Mouse (Mus musculus) right cerebral cortex, postnatal 10 days (tissue): ENCODE results near the gene Smarcc1.
"Not testable (repeated sequence)": the region's sequence is repeated elsewhere in the genome, so short reads cannot be mapped to it uniquely, and the experiment has no call there.

ENCODE experiments used
- DNase-seq, 2 experiments: peaks; one replicate each; pipeline ENCODE4 v3.0.0; 2021; ENCODE audit warnings: low spot score in 2 of 2

Smarcc1 gene

DNA sequence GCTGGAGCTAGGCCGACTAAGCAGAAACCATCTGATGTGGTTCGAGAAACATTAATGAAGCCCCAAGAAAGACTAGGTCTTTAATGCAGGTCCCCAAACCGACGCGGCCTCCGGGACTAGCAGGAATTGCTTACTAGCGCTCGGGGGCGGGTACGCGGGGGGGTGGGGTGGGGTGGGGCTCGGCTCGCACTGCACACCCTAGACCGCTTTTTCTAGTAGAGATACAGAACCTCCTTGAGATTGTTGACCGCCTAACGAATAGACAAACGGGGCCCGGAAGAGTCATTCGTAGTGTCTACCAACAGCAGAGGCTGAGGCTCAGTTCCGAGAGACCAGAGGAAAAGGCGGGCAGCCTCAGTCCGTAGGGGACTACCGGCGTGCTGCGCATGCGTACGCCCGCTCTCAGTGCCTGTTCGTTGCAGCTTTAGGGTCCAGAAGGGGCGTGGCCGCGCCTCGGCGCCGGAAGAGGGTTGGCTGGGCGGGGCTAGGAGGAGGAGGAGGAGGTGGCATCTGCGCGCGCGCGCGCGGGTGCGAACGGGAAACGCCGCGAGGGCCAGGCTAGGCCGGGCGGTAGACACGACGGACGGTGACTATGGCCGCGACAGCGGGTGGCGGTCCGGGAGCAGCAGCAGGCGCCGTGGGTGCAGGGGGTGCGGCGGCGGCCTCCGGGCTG, 14.2 kb downstream of the Smarcc1 start:
- peak; percentile 99 to 100 for DNase-seq

DNA sequence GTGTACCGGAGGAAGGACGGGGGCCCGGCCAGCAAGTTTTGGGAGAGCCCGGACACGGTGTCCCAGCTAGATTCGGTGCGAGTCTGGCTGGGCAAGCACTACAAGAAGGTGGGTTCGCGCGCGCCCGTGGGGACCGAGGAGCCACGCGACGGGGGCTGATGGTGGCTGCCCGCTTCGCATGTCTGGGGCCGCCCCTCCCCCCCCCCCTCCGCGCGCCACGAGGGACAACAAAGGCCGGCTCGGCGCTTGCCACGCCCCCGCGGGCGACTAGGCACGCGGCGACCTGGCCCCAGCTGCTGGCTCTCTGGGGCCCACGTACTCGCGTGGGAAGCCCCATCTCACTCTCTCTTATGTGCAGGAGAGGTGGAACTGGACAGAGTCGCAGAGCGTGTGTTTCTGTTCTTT, 14.7 kb downstream of the Smarcc1 start:
- no peak for DNase-seq

DNA sequence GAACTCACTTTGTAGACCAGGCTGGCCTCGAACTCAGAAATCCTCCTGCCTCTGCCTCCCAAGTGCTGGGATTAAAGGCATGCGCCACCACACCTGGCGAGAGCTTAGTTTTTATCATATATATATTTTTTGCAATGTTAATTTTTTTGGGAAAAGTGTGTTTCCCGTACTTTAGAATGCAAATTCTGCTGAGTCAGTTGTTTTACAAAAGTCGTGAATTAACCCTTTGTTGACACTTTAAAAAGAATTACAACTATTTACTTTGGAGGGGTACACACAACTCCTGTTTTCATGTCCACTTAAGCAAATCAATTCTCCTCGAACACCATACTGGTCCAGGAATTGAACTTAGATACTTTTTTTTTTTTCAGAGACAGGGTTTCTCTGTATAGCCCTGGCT, 15.4 kb downstream of the Smarcc1 start:
- DNase-seq: no peak

DNA sequence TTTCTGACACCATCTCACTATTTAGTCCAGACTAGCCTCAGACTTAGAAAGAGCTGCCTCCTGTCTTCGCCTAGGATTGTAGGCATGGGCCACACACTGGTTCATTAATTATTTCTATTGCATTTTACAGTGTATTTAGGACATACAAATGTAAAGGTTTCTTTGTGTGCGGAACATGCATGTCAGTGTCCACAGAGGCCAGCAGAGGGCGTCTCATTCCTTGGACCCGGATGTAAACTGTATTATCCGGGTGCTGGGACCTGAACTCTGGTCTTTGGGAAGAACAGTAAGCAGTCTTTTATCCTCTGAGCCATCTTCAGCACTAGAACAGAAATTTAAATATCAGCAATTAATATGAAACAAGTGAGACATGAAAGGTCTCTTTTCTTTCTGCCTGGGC, 16.7 kb downstream of the Smarcc1 start:
- DNase-seq: no peak

DNA sequence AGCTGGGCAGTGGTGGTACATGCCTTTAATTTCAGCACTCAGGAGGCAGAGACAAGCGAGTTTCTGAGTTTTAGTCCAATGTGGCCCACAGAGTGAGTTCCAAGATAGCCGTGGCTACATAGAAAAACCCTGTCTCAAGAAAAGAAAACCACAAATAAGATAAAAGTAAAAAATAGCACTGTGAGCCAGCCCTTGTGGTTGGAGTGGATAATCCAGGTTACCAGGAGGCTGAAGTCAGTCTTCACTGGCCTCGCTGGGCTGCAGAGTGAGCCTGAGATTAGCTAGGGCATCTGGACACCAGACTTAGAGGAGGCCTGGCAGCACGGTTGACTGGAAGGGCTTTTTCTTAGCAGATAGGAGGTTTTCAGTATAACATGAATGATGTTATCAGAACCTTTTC, 21.6 kb downstream of the Smarcc1 start:
- no peak for DNase-seq

DNA sequence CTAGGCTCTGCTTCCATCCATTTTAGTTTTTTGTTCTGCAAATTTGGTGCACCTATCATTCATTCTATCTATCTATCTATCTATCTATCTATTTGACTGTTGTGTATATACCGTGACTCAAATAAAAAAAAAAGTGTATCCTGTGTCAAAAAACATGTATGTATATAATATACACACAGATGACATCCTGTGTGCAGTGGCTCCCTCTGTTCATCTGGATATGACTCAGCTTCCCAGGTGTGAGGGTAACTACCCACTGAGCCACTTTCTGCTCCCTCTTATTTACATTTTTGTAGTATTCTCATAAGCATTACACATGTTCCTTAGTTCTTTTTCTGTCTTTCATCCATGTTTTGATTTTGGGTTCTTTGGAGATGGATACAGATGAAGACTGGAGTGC, 24.6 kb downstream of the Smarcc1 start:
- no peak for DNase-seq

DNA sequence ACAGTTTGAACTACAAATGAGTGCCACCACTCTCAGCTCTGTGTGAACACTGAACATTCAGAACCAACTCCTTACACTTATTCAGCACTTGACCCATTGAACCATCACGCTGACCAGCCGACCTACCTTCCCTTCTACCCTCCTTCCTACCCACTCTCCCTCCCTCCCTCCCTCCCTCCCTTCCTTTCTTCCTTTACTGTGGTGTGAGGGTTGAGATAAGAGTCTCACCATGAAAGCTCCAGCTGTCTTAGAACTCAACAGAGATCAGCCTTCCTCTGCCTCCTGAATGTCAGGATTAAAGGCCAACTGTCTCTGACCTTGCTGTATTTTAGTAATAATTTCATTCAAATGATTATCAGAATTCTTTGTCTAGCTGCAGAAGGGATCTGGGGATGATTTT, 31.1 kb downstream of the Smarcc1 start:
- DNase-seq: no peak

DNA sequence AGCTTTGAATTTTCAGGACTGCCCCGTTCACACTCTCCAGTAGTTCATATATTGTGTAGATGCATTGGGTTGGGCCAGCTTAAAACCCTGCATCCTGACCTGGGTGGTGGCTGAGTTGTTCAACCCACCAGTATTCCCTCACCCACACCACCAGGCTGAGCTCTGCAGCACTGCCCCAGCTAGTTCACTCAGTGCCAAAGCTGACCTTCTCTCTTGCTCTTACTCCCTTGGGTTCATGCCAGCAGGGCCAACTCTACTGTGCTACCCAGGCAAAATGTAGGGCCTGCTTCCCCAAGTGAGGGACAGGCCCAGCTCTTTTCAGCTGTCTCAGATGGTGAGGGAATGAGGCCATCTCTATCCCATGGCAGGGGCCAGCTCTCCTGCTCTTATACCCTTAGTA, 41.5 kb downstream of the Smarcc1 start:
- DNase-seq: peak; percentile 48 to 56

DNA sequence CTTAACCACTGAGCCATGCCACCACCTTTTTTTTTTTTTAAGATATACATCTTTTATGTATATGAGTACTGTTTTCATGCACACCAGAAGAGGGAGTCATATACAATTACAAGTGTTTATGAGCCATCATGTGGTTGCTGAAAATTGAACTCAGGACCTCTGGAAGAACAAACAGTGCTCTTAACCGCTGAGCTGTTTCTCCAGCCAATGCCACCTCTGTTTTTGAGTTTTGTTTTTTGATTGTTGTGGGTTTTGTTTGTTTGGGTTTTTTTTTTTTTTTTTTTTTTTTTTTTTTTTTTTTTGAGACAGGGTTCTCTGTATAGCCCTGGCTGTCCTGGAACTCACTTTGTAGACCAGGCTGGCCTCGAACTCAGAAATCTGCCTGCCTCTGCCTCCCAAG, 43.0 kb downstream of the Smarcc1 start:
- not testable (repeated sequence) for DNase-seq

DNA sequence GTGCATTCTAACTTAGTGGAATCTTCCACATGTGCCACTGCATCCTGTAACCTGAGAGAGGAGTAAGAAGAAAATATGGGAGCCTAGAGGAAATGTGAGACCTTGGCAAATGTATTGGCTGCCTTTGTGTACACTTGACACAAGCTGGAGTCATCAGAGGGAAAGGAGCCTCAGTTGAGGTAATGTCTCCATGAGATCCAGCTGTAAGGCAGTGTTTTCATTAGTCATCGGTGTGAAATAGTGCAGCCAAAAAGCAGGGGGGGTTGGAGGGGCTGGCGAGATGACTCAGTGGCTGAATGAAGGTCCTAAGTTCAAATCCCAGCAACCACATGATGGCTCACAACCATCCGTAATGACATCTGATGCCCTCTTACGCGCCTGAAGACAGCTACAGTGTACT, 44.9 kb downstream of the Smarcc1 start:
- no peak for DNase-seq

DNA sequence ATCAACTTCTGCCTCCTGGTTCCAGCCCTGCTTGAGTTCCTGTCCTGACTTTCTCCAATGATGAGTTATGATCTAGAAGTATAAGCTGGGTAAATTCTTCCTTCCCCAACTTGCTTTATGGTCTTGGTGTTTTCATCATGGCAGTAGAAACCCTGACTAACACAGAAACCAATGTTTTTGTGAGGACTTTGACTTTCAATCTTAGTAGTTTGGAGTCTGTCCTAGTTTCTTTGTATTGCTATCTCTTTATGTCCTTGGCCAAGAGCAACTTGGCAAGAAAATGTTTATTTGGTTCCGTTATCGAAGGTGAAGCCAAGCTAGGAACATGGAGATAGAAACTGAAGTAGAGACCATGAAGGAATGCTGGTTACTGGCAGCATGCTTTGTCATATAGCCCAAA, 45.6 kb downstream of the Smarcc1 start:
- no peak for DNase-seq

DNA sequence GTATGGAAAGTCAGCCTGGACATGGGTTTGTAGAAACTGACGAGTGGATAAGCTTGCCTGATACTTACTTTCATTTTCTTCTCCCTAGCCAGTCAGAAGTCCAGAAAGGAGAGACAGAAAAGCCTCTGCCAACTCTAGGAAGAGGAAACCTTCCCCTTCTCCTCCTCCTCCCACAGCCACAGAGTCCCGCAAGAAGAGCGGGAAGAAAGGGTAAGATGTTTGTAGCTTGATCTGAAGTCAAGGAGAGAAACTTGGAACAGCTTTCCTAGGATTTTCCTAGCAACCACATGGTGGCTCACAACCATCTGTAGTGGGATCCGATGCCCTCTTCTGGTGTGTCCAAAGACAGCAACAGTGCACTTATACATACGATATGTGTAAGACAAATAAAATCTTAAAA, 53.4 kb downstream of the Smarcc1 start:
- peak; percentile 24 to 34 for DNase-seq

DNA sequence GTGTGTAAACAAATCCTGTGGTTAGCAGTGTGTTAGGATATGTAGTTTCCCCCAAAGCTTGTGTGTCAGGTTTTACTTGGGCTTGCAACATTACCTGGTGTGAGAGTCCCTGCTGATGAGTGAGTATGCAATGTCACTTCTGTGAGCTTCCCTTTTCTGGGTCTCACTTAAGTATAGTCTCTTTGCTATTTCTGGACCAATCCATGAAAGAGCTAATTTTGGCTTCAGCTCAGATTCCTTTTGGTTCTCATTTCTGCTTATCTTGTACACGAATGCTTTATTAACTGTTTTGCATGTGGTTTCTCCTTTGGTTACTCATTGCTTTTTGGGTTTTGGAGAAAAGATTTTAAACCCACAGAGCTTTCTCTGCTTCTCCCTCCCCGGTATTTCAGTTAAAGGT, 82.4 kb downstream of the Smarcc1 start:
- no peak for DNase-seq

DNA sequence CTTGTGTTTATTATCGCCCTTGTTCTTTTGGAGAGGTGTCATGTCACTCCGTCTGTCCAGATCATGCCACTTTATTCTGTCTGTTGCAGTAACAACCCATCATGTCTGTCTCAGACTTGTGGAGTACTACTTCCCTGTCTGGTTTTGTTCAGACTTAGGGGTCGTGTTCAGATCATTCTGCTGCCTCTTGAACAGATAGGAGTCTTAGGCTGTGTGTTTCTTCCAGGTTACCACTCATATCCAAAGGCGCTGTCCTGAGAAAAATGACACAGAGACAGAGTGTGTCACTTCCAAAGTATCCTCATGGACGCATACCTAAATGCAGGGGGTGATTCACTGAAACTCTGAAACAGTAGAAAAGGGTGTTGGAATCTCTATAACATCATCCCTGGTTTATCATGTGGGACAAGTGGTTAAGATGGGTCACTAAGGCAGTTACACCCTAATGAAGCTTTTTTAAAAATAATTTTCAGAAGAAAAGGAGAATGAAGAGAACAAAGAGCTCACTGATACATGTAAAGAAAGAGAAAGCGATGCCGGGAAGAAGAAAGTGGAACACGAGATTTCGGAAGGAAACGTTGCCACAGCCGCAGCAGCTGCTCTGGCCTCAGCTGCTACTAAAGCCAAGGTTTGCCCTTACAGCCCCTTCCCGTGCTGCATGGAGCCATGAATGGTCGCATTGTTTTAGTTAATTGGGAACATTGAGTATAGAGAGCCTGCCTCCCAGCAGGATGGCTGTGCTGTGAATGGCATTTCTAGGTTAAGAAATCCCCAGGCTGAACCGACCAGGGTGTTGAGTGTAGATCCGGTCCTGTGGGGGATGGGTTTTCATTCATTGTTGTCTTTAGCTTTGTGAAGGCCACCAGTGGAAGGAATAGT, 88.3 kb downstream of the Smarcc1 start:
- peak; percentile 81 to 90 for DNase-seq

DNA sequence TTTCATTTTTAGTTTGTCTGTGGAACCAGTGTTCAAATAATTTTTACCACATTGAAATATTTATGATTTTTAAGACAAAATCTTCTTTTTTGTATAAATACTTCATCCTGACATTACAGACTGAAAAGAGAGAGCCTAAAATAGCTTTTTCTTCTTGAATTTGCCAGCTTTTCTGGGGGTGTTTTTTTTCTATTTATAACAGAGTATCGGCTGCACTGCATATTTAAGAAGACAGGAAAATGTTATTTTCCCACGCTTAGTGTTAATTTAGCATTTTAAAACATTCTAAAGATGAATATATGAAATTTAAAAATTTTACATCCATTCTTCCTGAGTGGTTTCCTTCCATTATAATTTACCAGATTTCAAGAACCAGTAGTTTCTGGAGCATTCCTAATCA, 88.9 kb downstream of the Smarcc1 start:
- no peak for DNase-seq

DNA sequence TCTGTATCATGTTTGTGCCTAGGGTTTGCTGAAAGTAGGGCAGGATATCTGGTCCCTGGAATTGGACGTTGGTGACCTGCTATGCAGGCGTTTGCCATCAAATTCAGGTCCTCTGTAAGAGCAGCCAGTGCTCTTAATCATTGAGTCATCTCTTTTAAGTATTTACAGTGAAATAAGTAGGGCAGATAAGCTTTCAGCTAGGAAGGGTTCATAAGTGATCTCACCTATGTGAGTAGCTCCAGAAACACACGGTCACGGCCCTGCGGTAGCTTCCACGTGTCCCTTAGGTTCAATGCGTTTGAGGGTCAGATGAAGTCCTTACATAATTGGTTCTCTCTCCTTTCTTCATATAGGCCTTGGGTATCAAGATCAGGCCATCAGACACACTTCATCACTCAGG, 90.8 kb downstream of the Smarcc1 start:
- no peak for DNase-seq

DNA sequence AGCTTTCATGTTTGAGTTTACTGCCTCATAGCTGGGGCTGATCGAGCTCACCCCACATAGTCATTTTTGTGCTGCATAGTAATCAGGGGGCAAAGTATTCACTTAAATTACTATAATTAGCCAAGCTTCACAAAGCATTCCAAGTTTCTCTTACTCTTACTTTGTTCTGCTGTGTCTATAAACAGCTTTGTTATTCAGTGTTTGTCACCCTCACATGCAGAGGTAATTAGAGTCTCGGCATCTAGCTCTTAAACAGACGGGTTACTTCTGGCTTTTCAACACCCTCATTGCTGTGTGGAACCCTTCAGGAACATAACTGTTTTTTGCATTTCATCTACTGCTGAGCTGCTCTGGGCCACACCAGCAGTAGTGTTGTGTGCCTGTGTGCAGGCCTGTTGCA, 91.5 kb downstream of the Smarcc1 start:
- DNase-seq: no peak

DNA sequence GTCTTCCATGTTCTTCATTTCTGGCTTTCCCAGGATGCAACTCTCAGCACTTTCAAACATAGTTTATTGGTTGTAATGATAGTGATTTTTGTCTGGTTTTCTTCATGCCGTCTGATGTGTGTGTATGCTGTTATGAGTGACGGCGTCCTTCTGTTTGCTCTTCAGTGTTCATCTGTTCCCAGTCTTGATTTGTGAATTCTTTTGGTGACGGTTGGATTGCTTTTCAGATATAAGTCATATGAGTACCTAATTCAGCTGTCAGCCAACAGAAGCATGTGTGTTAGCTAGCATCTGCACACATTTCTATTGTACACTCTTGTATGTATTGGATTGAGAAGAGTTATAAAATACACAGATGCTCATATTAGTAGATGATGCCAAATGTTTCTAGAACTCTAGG, 106.8 kb downstream of the Smarcc1 start:
- no peak for DNase-seq

DNA sequence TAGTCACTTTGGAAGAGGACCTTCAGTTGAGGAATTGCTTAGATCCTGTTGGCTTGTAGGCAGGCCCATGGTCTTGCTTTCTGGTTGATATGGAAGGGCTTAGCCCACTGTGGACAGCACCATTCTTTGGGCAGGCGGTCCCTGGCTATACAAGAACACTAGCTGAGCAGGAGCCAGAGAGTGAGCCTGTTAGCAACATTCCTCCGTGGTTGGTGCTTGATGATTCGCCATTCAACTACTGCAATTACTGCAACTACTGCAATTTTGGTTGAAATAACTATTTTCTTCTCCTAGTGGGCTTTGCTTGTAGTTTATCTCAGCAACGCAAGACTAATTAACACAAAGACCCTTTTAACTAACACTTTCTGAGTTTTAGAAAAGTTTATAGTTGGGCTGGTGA, 108.7 kb downstream of the Smarcc1 start:
- DNase-seq: no peak

DNA sequence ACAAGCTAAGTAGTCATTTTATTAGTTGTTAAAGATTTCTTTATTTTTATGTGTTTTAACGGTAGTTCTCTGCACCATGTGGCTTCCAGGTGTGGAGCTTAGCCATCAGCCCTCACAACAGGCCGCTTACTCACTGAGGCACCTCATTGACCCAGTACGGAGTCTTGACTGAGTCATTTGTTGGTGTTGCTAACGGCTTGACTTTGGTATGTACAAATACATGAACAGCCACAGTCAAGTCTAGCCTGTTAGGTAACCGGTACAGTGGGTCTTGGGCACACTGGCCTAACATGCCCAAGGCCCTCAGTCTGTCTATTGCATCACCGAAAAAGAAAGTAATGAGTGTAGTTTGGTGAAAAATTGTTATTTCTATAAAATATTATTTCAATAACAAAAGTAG, 111.2 kb downstream of the Smarcc1 start:
- peak in 1 of 2 experiments; percentile 11 for DNase-seq

DNA sequence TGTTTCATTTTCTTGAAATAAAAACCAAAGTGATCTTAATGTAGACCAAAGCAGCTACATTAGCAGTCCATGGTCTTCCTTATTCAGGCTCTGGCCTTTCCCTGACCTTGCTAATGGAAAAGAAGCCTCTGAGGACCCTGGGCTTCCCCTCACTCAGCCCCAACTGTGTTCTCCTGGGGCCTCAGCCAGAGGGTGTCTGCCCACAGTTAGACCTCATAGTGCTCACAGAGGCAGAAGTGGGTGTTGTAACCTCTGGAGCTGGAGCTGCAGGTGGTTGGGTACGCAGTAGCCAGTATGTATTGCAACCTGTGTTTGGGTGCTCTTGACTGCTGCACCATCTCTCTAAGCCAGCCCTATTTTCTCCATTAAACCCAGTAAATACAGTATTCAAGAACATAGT, 111.6 kb downstream of the Smarcc1 start:
- peak in 1 of 2 experiments; percentile 15 for DNase-seq

DNA sequence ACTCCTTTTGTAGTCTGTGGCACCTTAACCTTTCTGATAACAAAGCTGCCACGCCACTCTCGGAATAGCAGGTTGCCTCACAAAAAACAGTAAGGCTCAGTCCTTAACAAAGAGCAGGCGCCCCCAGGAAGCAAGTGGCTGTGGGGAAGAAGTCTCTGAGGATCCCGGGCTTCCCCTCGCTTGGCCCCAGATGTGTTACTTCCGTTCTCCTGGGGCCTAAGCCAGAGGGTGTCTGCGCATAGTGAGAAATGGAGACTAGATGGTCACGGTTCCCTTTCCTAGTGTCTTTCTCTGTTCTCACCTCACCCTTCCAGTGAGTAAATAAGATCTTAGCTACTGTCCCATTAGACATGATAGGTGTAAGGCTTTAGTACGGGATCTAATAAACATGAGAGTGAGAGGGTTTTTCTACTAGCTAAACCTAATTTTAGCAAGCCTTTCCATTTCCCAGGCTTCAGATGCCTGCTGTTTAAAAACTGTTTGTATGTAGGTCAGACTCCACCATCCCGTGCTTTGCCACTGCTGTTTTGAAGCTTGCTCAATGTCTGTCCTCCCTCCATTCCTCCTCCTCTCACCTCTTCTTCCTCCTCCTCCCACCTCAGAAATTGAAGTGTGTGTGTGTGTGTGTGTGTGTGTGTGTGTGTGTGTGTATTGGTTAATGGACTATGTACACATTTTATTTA, 112.2 kb downstream of the Smarcc1 start:
- DNase-seq: peak; percentile 30 to 50
